Mouse (Mus musculus) adrenal gland, postnatal 36 days (tissue): Measurements from ENCODE around the gene Fgl2. TPM values are rescaled to one million over a fixed set of nuclear protein-coding genes. Genes with fewer than 3 reads are reported as not detected.

Experiments
- total RNA-seq, 2 experiments: library from RNA; stranded (reverse); gene quantifications; 2 replicates each; pipeline ENCODE4 v1.2.3; 2021

The Fgl2 gene
- total RNA-seq, 2 experiments from 2014 or later, result 5.8 to 10.1 TPM

Other genes starting within 250 kb of the Fgl2 start
- 1 to 10 TPM; 4.4 TPM for gene Gsap, start 186.4 kb upstream of the Fgl2 start, total RNA-seq
- gene Ccdc146, start 52.0 kb downstream of the Fgl2 start, total RNA-seq, result under 1 TPM; 0.13 to 0.17 TPM
- 10 to 100 TPM; 15.1 to 15.9 TPM for gene Fam185a, start 52.3 kb downstream of the Fgl2 start, total RNA-seq
- gene Lrrc17, start 170.9 kb downstream of the Fgl2 start, total RNA-seq, result 1 to 10 TPM; 2.8 TPM